Mouse (Mus musculus) naive thymus-derived CD4-positive, alpha-beta T cell, adult 2 months (primary cell): ENCODE measurements around the gene Zfp820.
"Not testable (repeated sequence)": the region's sequence is repeated elsewhere in the genome, so short reads cannot be mapped to it uniquely, and the experiment has no call there.

Source experiments
- DNase-seq: peaks from one replicate; pipeline ENCODE4 v3.0.0-alpha.2; 2011; ENCODE audit warnings: low read depth

Gene Zfp820

DNA sequence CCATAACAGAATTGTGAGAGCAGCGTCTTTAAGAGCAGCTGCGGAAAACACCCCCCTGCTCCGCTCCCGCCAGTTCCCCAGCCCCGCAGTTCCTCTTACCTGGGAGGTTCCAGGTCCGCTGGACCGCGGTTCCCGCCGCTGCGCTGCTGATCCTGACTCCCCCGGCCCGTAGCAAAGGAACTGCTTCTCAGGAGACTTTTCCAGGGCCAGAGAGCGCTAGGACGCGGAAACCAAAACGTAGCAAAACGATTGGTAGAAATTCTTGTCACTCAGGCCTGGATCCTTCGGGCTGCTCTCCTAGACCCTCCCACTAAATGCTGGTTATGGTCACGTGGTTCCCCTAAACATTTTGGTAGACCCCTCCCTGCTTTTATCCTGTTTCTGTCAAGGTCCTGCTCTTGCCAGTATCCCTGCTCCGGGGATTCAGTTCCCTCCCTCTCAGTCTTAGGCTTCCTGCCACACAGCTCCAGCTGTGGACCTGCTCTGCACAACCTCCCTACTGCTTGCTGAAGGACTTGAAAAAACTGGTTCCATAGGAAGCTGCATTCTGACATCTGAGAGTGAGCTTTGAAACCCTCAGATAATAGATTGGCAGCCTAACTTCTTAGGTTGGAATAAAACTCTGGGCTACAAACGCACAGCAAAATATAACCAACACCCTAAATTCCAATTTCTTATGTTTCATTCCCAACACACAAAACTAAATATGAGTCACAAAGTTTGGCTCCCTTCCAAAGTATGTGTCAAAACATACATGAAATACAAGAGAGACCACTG lies at the start of gene Zfp820:
Gene Zfp820 (minus strand): TSS at position 228 of the 777 bp plus-strand sequence.
- DNase-seq = peak; percentile 26

DNA sequence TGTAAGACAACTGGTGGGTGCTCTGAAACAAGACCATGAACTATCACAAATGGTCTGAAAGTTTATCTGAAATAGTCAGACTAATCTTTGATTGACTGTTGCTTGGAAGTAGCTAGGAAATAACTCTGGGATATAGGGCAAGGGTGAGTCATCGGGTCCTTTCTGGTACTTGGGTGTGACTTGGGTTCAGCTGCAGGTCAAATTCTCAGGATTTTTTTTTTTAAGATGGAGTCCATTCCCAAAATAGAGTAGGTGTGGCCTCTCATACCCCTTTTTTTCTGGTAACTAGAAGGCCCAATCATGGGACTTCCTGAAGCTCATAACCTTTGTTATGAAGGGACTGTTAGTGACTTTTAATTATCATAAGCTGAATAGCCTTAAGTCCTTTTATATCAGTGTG lies 25.7 kb upstream of the Zfp820 start:
- DNase-seq = no peak

DNA sequence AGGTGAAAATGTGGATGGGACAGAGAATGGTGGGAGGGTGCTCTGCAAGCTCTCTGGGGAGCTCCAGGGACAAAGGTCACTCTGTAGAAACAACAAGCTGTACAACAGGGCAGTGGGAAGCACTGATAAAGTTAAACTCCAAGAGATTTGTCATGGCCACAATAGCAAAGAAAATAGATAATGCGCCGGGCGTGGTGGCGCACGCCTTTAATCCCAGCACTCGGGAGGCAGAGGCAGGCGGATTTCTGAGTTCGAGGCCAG lies 680 bp upstream of the Zfp820 start:
- DNase-seq = not testable (repeated sequence)

DNA sequence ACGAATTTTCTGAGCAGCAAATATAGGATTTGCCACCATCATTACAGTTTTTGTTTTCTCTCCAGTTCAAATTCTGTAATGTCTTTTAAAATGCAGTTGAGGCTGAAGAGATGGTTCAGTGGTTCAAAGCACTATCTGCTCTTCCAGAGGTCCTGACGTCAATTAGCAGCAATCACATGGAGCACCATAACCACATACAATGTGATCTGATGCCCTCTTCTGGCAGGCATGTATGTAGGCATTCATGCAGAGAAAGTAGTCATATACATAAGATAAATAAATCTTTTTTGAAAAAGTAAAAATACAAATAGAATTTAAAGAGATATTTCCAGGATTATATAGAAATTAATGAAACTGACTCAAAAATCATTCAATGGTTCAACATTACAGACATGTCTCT lies 7.1 kb downstream of the Zfp820 start:
- DNase-seq = no peak

DNA sequence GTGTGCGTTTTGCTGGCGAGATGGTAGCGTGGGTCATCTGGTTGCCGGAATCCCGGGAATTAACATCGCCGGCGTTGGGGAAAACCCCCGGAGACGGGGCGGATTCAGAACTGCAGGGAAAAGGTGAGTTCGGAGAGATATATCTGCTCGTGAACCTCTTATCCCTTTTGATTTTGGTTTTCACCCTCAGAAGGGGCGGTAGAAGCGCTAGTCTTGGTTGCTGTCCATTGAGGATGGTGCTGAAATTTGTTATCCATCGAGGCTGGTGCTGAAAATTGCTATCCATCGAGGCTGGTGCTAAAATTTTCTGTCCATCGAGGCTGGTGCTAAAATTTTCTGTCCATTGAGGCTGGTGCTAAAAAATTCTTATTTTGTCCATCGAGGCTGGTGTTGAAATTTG lies 44.2 kb downstream of the Zfp820 start:
- not testable (repeated sequence) for DNase-seq

DNA sequence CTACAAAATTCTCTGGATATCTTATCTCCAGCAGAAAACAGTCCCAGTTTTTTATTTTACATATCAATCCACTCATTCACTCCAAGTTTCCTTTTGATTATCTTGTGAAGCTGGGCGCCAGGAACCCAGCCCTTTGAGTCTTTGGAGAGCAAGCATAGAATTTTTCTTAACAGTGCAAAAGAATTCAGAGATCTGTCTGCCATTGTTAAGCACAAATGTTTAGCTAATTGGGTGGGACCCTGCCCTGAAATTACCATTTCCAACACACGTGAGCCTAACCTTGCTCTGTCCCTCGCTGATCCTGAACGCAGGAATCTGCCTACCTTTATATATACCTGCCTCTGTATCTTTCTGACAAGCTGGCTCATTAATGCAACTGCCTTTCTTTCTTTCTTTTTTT lies 53.3 kb downstream of the Zfp820 start:
- DNase-seq = no peak

DNA sequence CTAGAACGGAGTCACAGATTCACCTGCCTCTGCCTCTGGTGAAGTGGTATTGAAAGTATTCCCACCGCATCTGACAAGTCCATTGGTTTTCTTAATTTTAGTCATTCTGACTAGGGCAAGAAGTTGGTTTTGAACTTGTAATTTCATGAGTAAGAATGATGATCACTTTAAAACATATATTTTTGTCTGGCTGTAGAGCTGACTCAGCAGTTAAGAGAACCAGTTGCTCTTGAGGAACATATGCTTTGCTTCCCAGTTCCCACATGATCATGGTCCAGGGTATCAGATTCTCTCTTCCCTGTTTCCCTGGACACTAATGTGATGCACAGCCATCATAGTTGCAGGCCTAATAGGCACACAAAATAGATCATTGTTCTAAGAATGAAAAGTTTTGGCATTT lies 75.2 kb downstream of the Zfp820 start:
- no peak for DNase-seq
